Mouse (Mus musculus) cerebellum, adult 2 months (tissue): Measurements from ENCODE around the gene Atf4.

Source experiments
- CTCF ChIP-seq: fragments of 200-500 bp; IDR thresholded peaks from 2 replicates; pipeline ENCODE4 v1.5.1; 2011; ENCODE audit warnings: low read depth, mild to moderate bottlenecking, control low read depth, low read length, moderate library complexity, borderline replicate concordance; ENCODE audit not compliant: insufficient read depth
- POLR2A ChIP-seq: fragments of 200-500 bp; IDR thresholded peaks from 2 replicates; pipeline ENCODE4 v1.6.1; 2011; ENCODE audit warnings: low read length, control low read depth, borderline replicate concordance; ENCODE audit not compliant: insufficient read depth

GRCm38 (mm10) chr15:80213688-80214087 lies 41.3 kb upstream of the Atf4 start:
- TF ChIP-seq CTCF: no peak
- no peak for TF ChIP-seq POLR2A
